Mouse (Mus musculus) cerebellum, adult (tissue): ENCODE results near the gene Homer2.
A peak's percentile ranks its signal among the peaks of the same experiment; 100 is the strongest.

ENCODE experiments used
- ATAC-seq: cut with Nextera tagmentation; 2 replicates; pipeline ENCODE4 v1.9.2; 2017; ENCODE audit warnings: mild to moderate bottlenecking, moderate library complexity, mixed read lengths; ENCODE audit not compliant: insufficient number of reproducible peaks, low FRiP score, low TSS enrichment

Homer2 gene

DNA sequence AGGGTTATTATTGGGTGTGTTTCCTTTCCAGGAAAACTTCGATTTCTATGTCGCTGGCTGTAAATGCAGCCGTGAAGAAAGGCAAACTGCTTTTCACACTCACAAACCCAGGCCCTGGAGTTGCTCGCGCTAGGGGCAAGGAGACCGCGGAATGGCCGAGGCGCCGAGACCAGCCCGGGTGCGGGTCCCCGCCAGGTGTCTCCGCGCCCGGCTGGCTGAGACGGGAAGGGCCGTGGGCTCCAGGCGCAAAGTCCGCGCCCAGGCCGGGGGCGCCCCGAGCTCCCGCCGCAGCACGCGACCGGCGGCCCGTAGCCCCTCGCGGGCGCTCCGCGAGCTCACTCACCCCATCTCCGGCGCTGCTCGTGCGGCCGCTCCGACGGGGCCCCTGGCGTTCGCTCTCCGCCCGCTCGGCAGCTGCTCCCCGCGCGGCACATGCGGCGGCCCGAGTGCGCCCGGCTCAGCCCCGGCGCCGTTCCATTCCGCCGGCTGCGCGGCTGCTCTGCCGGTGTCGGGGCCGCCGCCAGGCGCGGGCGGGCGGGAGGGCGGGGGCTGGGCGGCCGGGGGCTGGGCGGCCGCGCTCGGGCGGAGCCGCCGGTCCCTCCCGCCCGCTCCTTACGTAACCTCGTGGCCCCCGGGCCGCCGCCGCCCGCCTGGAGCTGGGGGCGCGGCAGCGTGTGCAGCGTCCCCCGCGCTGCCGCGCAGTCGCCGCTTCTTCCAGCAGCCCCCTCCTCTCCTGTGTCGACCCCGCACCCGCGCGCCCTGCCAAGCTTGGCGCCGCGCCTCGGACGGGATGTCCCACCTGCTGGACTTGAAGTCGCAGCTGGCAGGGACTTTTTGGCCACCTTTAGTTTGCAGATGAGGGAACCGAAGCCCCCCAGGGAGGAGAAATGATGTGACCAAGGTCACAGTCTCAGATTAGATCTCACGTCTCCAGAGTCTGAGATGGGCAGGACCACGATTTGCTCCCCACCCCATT lies 623 bp downstream of the Homer2 start:
- ATAC-seq: no peak

DNA sequence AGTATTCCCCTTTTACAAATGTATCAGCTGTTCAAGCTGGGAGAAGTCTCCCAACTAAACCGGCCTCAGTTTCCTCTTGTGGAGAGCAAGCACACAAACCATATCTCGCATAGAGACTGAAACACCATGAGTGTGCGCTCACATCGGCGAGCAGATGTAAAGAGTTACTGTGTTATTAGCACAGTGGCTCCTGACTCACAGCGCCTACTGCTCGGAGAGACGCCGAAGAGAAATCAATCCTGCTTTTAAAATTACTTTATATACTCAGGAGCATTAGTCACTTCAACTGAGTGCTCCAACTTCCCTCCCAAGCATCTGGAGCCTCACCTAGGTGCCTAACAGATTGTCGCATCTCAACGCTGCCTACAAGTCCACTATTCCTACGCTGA lies 1.3 kb downstream of the Homer2 start:
- ATAC-seq: no peak

DNA sequence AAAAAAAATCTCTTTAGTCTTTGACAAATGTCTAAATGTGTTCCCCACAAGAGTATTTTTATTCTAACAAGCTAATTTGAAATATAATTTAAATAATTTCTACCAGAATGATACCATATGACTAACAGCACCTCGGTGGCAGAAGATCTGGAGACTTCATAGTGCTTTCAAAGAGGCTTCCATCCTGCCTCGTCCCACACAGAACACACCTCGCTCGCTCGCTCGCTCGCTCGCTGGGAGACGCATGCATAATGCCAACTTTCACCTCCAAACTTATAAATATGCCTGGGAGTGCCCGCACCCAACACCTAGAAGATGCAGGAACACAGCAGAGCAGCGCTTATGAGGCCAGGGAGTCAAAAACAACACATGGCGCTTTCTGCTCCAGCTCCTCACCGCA lies 9.0 kb downstream of the Homer2 start:
- ATAC-seq: no peak

DNA sequence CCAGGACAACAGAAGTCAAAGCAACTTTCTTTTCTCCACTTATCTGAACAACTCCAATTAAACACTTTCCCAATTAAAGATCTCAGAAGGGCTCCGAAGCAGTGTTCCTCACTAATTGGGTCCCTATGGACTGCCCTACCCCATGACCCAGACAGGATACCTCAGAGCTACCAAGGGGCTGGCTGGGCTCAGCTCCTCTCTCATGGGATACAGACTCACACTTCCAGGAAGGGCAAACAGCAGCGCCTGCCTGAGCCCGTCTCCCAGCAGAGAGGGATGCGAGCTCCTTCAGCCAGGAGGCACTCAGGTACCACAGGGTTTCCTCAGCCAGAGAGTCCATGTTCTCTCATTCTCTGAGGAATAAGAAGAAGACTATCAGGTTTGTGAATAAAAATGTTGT lies 9.4 kb downstream of the Homer2 start:
- no peak for ATAC-seq

DNA sequence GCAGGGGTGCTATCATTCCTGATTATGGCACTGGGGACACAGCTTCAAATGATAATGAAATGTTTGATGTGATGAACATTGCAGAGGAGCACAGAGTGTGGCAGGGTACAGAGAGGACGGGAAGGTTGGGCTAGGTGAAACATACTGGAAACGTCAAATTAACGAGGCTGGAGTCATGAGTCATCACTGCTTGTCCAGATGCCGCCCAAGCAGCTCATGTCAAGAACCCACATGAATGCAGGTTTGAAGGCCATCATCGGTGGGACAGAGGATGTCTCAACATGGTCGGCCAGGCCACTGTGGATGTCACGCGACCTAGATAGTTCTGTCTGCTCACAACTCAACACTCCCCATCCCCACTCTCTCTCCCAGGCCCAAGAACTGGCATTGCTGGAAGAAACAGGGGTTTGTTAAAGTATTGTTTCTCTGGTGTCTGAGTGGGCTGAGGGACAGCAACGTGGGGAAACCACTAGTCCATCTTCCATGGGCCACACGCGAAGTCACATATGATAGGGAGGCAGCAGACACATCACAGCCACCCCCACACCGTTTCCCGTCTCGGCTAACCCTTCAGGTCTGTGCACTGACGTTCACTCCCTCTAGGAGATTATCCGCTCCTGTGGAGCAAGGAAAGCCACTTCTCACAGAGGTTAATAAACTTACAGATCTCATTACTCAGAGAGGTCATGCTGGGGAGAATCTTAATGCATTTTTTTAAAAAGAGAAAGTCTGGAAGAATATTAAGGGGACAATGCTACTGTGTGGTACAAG lies 11.4 kb downstream of the Homer2 start:
- no peak for ATAC-seq

DNA sequence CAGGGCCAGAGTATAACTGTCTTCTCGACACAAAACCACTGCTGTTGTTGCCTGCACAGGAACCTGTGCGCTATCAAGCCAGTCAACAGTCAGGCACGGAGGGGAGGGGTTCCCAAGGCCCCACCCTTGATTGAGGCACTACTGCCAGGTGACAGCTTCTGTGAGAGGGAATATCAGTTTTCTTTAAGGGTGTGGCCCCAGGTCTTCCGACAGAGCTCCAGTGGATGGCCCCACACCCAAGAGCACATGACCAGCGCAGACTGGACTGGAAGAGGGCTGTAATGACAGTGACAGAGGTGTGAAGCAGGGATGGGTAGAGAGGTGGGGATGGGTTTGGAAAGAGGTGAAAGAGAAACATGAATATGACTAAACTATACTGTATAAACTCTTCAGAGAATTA lies 16.3 kb downstream of the Homer2 start:
- no peak for ATAC-seq

DNA sequence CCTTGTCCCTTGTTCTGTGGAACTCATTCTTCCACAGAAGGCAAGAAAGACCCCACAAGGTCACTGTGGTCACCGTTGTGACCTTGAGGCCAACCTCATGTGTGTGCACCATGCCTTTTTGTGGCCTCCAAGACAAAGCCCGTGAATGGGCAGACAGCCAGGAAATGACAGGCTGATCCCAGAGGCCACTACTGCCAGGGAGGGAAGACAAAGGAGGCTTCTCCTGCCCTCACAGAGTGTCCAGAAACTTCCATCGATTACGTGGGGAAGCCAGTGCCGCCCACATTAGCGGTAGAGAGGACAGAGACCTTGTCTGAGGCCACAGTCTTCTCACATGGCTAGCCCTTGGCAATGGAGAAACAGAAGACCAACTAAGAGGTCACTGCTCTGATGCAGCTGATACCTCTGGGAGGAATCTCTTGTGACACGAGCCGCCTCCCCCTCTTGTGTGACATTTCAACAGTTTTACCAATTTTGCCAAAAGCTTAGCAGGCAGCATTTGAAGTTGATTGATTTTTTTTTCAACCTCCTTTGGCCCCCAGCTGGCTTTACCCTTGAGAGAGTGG lies 18.1 kb downstream of the Homer2 start:
- no peak for ATAC-seq

DNA sequence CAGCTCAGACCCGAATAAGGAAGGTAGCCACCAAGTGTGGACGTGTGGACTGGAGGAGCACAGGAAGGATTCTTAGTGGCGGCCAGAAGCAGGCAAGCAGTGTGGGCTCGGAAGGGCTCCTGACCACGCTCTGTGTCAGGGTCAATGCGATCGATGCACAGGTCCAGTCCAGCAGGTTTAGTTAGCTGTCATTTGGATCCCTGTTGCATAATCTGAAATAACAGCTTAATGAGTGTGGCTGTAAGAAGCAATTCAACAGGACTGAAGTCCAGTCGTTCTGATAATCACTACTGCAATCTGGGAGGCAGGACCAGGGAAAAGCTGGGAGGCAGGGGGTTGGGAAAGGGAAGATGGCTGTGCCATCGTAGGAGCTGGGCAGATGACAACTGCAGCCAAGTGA lies 18.9 kb downstream of the Homer2 start:
- no peak for ATAC-seq

DNA sequence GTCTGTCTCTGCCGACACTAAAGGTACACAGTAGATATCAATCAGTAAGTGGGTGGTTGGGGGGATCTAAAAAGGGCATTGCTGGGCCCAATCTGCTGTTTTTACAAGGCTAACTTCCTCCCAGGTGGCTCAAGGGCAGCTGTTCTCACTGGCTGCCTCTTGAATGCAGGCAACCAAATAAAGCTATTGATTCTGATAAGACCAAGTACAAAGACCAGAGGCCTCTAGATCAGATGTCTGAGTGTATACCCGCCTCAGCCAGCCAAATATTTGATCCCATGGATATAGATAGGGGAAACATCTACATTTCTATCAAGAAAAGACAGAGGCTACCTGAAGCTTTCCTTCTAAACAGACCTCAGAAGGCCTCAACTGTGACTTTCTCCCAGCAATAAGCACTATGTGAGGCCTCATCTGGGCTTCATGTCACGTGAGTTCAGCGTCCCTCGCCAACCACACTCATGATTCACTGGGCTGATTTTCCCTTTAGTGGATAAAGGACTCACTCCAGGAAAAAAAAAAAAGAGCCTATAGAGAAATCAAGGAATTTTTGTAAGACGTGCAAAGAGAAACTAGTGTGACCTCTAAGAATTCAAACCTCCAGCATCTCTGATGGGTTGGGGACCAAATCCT lies 19.5 kb downstream of the Homer2 start:
- ATAC-seq: no peak

DNA sequence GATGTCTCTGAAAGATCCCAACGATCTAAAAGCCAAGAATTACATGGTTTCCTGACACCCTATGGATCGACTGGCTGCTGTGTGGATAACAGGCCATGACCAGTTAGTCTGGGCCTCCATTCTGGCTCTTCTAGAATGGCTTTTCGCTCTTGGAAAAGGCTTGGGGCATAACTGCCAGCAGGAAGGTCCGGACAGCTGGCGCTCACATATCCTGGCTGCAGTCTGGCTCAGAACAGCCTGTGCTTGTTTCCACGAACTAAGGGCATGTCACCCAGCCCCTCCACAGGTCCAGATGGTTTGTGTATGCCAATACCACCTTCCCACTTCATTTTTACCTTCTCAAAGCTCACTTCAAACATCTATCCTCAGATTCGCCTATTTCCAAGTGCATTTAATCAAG lies 22.0 kb downstream of the Homer2 start:
- peak; percentile 94 for ATAC-seq

DNA sequence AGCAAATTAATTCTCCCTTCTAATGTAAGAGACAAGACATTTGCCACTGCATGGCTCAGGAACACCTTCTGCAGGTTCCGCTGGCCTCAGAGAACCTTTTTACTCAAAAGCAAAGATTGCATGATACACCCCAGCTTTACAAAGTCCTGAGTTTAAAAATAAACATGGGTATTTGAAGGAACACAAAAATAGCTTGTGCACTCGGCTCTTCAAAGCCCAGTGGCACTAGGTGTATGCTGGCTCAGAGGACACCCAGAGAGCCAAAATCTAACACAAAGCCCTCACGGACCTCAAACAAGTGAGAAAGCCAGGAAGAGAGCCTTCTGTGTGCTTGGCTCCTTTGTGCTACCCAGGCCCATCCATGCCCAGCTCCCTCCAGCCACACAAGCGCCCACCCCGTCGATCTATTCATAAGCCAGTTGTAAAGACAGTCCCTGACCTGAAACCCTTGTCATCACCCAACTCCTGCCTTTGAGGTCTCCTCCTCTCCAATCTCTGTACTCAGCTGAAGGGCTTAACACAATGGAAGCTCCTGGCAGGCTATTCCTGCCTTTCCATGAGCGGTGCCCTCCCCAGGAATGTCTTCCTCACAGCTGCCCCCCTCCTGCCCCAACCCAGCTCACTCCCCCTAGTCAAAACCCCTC lies 23.4 kb downstream of the Homer2 start:
- ATAC-seq: no peak

DNA sequence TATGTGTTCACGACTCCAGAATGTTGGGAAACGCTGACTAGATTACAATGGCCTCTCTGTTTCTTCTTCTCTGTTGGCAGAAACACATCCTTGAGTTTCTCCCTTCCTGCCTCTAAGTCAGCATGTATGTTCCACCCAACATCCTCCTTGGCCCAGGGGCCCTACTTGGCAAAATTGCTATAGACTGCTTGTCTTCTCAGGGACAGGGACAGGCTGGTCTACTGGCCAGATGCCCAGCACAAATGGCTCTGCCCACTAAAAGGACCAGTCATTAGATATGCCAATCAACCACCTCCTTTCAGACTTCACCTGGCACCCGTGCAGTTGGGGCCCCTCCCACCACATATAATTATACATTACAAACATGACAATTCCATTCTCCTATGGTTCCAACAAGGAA lies 25.9 kb downstream of the Homer2 start:
- ATAC-seq: no peak

DNA sequence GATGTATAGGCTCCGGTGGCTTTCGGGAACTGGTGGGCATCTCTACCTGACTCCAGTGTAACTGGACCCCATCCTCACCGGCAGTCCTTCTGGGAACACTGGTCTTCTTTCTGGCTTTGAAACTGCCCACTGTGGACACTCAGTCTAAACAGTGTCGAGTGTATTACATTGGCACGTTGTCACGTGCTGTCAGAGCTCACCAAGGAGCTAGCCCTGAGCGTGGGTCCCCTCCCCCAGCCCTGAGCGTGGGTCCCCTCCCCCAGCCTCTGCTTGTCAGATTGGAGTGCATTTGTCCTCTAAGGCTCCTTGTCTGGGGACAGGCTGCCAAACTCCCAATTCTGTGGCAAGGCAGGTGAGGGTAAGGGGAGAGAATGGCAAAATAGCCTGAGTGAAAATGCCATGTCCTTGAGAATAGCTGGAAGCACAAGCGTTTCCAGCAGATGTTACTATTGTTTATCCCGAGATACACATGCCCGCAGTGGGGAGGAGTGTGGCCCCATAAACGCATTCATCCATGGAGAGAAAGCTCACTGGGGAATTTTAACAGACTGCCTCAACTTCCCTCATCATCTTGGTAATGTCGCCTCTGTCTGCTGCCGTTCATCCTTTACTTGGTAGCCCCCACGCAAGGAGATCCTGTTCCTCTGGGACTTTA lies 33.8 kb downstream of the Homer2 start:
- ATAC-seq: no peak

DNA sequence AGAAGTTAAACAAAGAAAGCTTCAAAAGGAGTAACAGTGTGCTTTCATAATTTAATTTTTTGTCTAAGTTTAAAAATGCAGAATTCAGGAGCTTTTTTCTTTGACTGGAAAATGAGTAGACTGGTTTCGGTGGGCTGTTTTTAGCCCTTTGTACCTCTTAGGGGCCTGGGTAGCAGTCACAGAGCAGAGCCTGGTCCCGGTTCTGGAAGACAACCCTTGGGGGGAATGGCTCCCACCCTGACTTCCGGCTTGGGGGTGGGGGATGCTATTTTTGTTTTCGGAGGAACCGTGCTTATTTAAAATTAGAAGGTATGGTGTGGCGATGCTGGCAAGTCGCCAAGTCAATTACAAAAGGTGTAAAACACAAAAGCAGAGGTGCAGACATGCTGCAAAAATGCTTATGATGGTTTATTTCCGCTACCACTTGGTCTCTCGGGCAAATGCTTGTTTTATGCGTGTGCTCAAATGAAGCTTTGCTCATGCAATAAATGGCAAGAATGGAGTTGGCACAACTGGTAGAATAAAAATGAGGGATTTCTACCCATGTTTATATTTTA lies 34.5 kb downstream of the Homer2 start:
- ATAC-seq: no peak

DNA sequence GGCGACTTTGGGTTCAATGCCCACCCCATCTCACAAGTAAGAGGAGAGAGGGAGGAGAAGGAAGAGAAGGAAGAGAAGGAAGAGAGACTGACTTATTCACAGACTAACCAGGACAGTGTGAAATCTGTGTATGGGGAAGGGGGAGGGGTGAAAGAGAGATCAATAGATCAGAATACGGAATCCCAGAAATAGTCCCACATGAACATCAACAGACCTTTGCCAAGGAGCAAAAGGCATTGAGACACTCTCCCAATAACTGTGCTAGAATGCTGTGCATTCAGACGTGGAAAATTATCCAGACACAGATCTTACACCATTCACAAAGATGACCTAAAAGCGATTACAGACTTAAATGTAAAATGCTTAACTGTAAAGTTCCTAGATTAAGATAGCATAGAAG lies 40.2 kb downstream of the Homer2 start:
- ATAC-seq: no peak

DNA sequence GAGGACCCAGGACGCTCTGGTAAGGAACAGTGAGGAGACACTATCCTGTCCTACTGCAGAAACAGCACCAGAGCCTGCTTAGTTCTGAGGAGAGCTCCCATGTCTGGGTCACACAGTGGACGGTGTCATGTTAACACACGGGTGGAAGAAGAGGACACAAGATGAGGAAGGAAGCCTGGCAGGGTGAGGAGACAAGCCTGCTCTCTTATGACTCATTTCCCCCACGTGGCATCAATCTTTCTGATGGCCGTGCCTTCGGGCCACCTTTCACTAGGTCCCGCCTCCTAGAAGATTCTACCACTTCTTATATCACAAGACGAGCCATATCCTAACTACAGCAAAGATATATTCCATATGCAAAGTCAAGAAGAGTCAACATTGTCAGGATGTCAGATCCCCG lies 40.7 kb downstream of the Homer2 start:
- ATAC-seq: no peak

DNA sequence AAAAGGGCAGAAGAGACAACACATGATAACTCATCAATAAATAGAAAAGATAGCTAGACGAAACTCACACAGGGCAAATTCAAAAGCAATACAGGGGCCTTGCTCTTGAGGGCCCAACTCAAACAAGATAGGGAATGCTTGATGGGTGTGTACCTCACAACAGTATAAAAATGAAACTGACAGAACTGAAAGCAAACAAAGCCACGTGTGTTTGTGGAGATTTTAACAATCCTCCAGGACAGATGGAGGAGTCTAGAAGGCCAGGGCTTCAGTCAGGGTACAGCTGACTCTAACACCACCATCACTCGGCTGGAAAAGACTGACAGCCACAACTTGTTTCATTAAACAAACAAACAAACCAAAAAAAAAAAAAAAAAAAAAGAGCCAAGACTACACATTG lies 44.3 kb downstream of the Homer2 start:
- no peak for ATAC-seq

DNA sequence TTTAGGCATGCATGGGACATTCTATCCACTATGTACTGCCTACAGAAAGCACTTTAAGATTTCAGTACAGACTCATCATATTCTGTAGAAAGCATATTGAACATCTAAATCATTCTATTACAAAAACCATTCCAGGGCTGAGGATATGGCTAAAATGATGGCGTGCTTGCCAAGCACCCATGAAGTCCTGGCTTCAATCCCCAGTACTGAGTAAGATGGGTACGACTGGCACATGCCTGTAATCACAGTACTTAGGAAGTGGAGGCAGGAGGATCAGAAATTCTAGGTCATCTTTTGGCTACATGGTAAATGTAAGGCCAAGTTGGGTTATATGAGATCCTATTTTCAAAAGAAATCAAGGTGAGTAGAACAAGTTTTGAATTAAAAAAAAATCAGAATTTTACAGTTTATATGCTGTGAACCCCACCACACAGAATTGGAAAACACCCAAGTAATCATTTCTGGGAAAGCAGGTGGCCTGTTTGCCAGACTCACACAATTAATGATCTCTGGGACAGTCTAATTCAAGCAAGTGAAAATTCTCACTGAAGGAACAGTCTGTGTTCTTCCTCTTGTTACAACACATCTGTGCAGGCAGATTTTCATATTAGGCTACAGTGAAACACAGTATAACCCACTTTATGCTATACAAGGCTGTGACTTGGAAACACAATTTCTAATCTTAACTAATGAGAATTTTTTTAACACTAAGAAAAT lies 49.5 kb downstream of the Homer2 start:
- no peak for ATAC-seq

DNA sequence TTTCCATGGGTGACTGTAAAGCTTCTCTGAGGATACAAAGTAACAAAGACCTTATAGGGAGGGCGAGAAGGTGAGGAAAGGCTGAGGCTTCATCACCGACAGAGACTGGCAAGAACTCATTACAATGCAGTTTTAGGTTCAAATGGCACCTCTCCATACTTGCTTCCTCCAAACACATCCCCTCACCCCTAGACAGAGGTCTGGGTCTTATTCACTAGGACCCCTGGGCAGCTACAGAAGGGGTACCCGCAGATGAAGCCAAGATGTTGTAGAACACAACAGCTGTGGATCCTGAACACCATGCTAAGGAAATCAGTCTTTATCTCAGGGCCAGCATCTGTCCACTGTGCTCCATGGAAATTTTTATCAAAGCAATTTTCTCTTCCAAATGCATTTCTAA lies 50.3 kb downstream of the Homer2 start:
- no peak for ATAC-seq
